Mouse (Mus musculus): ENCODE results near the gene Tcf7l2. TPM values are rescaled to one million over a fixed set of nuclear protein-coding genes. Genes with fewer than 3 reads are reported as not detected.

The Tcf7l2 gene
- total and polyA plus RNA-seq, 3 experiments: 2.3 to 16.9 (median 13.0) TPM

GRCm38 (mm10) chr19:55808304-55808703 lies 66.7 kb downstream of the Tcf7l2 start:
- Histone ChIP-seq H3K27me3 (ENCODE audit: insufficient read depth, low read length) (peaks cover 45% of the 10 kb centered on the region), H3K4me3 (ENCODE audit: low read depth, low read length) (no peak overlapping the region), H3K9me3 (replicated peaks) (0 out of 2 replicates have a peak, but pooled peaks cover 2% of the 10 kb centered on the region), H3K4me1 (ENCODE audit: insufficient read depth, low read depth, low read length) (peaks cover 3% of the 10 kb centered on the region; the same call in 1 of the 2 replicates), H3K36me3 (replicated peaks) (no peaks in the 10 kb centered on the region)
- ATAC-seq (ENCODE audit: extremely low read depth, insufficient number of reproducible peaks, low FRiP score, poor library complexity, severe bottlenecking) (no peak), DNase-seq (ENCODE audit: low spot score) (no peak)
- no peak for TF ChIP-seq TAL1 (conservative IDR thresholded peaks at IDR 0.05; ENCODE audit: low read depth, low read length)
- TF ChIP-seq GATA2 (IDR thresholded peaks at IDR 0.05; ENCODE audit: borderline replicate concordance, low read depth, low read length): no peak
- TF ChIP-seq POLR2AphosphoS5 (IDR thresholded peaks at IDR 0.05; ENCODE audit: insufficient replicate concordance, low read depth, low read length): no peak
- TF ChIP-seq CTCF (IDR thresholded peaks at IDR 0.05; ENCODE audit: low read depth, low read length): no peak
- no peak for TF ChIP-seq GATA1 (IDR thresholded peaks at IDR 0.05; ENCODE audit: borderline replicate concordance, low read length)

GRCm38 (mm10) chr19:55809539-55809938 lies 67.9 kb downstream of the Tcf7l2 start:
- Histone ChIP-seq H3K4me1 (ENCODE audit: insufficient read depth, low read depth, low read length) (peaks cover 3% of the 10 kb centered on the region; the same call in 1 of the 2 replicates), H3K4me3 (ENCODE audit: low read depth, low read length) (no peak overlapping the region), H3K36me3 (replicated peaks) (no peaks in the 10 kb centered on the region), H3K27me3 (ENCODE audit: insufficient read depth, low read length) (peaks cover 38% of the 10 kb centered on the region), H3K9me3 (replicated peaks) (0 out of 2 replicates have a peak, but pooled peaks cover 2% of the 10 kb centered on the region)
- ATAC-seq (ENCODE audit: extremely low read depth, insufficient number of reproducible peaks, low FRiP score, poor library complexity, severe bottlenecking) (no peak), DNase-seq (ENCODE audit: low spot score) (no peak)
- no peak for TF ChIP-seq POLR2AphosphoS5 (IDR thresholded peaks at IDR 0.05; ENCODE audit: insufficient replicate concordance, low read depth, low read length)
- no peak for TF ChIP-seq GATA2 (IDR thresholded peaks at IDR 0.05; ENCODE audit: borderline replicate concordance, low read depth, low read length)
- no peak for TF ChIP-seq GATA1 (IDR thresholded peaks at IDR 0.05; ENCODE audit: borderline replicate concordance, low read length)
- no peak for TF ChIP-seq CTCF (IDR thresholded peaks at IDR 0.05; ENCODE audit: low read depth, low read length)

GRCm38 (mm10) chr19:55812236-55812635 lies 70.6 kb downstream of the Tcf7l2 start:
- H3K9me3 ChIP-seq (replicated peaks): no peaks in the 10 kb centered on the region
- no peaks in the 10 kb centered on the region for H3K36me3 ChIP-seq (replicated peaks)
- H3K27me3 ChIP-seq (ENCODE audit: insufficient read depth, low read length): peaks cover 27% of the 10 kb centered on the region
- H3K4me1 ChIP-seq (ENCODE audit: insufficient read depth, low read depth, low read length): peaks cover 3% of the 10 kb centered on the region; the same call in 1 of the 2 replicates
- TF ChIP-seq GATA2 (IDR thresholded peaks at IDR 0.05; ENCODE audit: borderline replicate concordance, low read depth, low read length) (no peak), CTCF (IDR thresholded peaks at IDR 0.05; ENCODE audit: low read depth, low read length) (no peak), GATA1 (IDR thresholded peaks at IDR 0.05; ENCODE audit: borderline replicate concordance, low read length) (no peak), POLR2AphosphoS5 (IDR thresholded peaks at IDR 0.05; ENCODE audit: insufficient replicate concordance, low read depth, low read length) (no peak), TAL1 (conservative IDR thresholded peaks at IDR 0.05; ENCODE audit: low read depth, low read length) (no peak)
- ATAC-seq (ENCODE audit: extremely low read depth, insufficient number of reproducible peaks, low FRiP score, poor library complexity, severe bottlenecking): no peak
- DNase-seq (ENCODE audit: low spot score): no peak
- H3K4me3 ChIP-seq (ENCODE audit: low read depth, low read length): no peak overlapping the region

GRCm38 (mm10) chr19:55815010-55815790 lies 73.6 kb downstream of the Tcf7l2 start:
- DNase-seq (ENCODE audit: low spot score) (no peak), ATAC-seq (ENCODE audit: extremely low read depth, insufficient number of reproducible peaks, low FRiP score, poor library complexity, severe bottlenecking) (no peak)
- H3K9me3 ChIP-seq (replicated peaks): no peaks in the 10 kb centered on the region
- H3K36me3 ChIP-seq (replicated peaks): no peaks in the 10 kb centered on the region
- TF ChIP-seq POLR2AphosphoS5 (IDR thresholded peaks at IDR 0.05; ENCODE audit: insufficient replicate concordance, low read depth, low read length) (no peak), CTCF (IDR thresholded peaks at IDR 0.05; ENCODE audit: low read depth, low read length) (no peak), TAL1 (conservative IDR thresholded peaks at IDR 0.05; ENCODE audit: low read depth, low read length) (no peak), GATA2 (IDR thresholded peaks at IDR 0.05; ENCODE audit: borderline replicate concordance, low read depth, low read length) (no peak), GATA1 (IDR thresholded peaks at IDR 0.05; ENCODE audit: borderline replicate concordance, low read length) (no peak)
- H3K4me1 ChIP-seq (ENCODE audit: insufficient read depth, low read depth, low read length): no peaks in the 10 kb centered on the region
- peaks cover 9% of the 10 kb centered on the region; the same call in 1 of the 2 replicates for H3K27me3 ChIP-seq (ENCODE audit: insufficient read depth, low read length)
- no peak overlapping the region for H3K4me3 ChIP-seq (ENCODE audit: low read depth, low read length)

- no peaks in the 10 kb centered on the region for H3K9me3 ChIP-seq (replicated peaks)
- no peak for TF ChIP-seq TAL1 (conservative IDR thresholded peaks at IDR 0.05; ENCODE audit: low read depth, low read length)
- TF ChIP-seq GATA2 (IDR thresholded peaks at IDR 0.05; ENCODE audit: borderline replicate concordance, low read depth, low read length): no peak
- TF ChIP-seq POLR2AphosphoS5 (IDR thresholded peaks at IDR 0.05; ENCODE audit: insufficient replicate concordance, low read depth, low read length): no peak
- no peak for TF ChIP-seq CTCF (IDR thresholded peaks at IDR 0.05; ENCODE audit: low read depth, low read length)
- TF ChIP-seq GATA1 (IDR thresholded peaks at IDR 0.05; ENCODE audit: borderline replicate concordance, low read length): no peak
- DNase-seq (ENCODE audit: low spot score) (no peak), ATAC-seq (ENCODE audit: extremely low read depth, insufficient number of reproducible peaks, low FRiP score, poor library complexity, severe bottlenecking) (no peak)
- no peaks in the 10 kb centered on the region for H3K36me3 ChIP-seq (replicated peaks)
- H3K27me3 ChIP-seq (ENCODE audit: insufficient read depth, low read length): peaks cover 13% of the 10 kb centered on the region; the same call in 1 of the 2 replicates
- no peaks in the 10 kb centered on the region for H3K4me1 ChIP-seq (ENCODE audit: insufficient read depth, low read depth, low read length)
- no peak overlapping the region for H3K4me3 ChIP-seq (ENCODE audit: low read depth, low read length)
These were observed 75.4 kb downstream of the Tcf7l2 start for GRCm38 (mm10) chr19:55816974-55817373.

- TF ChIP-seq GATA2 (IDR thresholded peaks at IDR 0.05; ENCODE audit: borderline replicate concordance, low read depth, low read length) (no peak), POLR2AphosphoS5 (IDR thresholded peaks at IDR 0.05; ENCODE audit: insufficient replicate concordance, low read depth, low read length) (no peak), TAL1 (conservative IDR thresholded peaks at IDR 0.05; ENCODE audit: low read depth, low read length) (no peak), CTCF (IDR thresholded peaks at IDR 0.05; ENCODE audit: low read depth, low read length) (no peak), GATA1 (IDR thresholded peaks at IDR 0.05; ENCODE audit: borderline replicate concordance, low read length) (no peak)
- Histone ChIP-seq H3K4me1 (ENCODE audit: insufficient read depth, low read depth, low read length) (peaks cover 3% of the 10 kb centered on the region), H3K36me3 (replicated peaks) (no peaks in the 10 kb centered on the region), H3K9me3 (replicated peaks) (no peaks in the 10 kb centered on the region), H3K27me3 (ENCODE audit: insufficient read depth, low read length) (peaks cover 8% of the 10 kb centered on the region; the same call in 1 of the 2 replicates), H3K4me3 (ENCODE audit: low read depth, low read length) (no peak overlapping the region)
- DNase-seq (ENCODE audit: low spot score) (no peak), ATAC-seq (ENCODE audit: extremely low read depth, insufficient number of reproducible peaks, low FRiP score, poor library complexity, severe bottlenecking) (no peak)
These were observed 78.6 kb downstream of the Tcf7l2 start for GRCm38 (mm10) chr19:55820202-55820601.

Data from G1E (cell line).